Mouse (Mus musculus) cortical plate, adult 2 months (tissue): ENCODE measurements around the gene Rrp12. TPM values are rescaled to one million over a fixed set of nuclear protein-coding genes. Genes with fewer than 3 reads are reported as not detected.
"Not testable (repeated sequence)": the region's sequence is repeated elsewhere in the genome, so short reads cannot be mapped to it uniquely, and the experiment has no call there.

Experiments
- H3K27ac ChIP-seq: fragments of 200-500 bp; 2 replicates; pipeline ENCODE4 v1.5.1; 2012; ENCODE audit warnings: low read length, control low read depth, inconsistent platforms; ENCODE audit not compliant: insufficient read depth
- H3K4me1 ChIP-seq: fragments of 200-500 bp; 2 replicates; pipeline ENCODE4 v1.6.1; 2011; ENCODE audit warnings: low read length; ENCODE audit not compliant: control insufficient read depth, insufficient read depth
- H3K4me3 ChIP-seq: fragments of 200-500 bp; 2 replicates; pipeline ENCODE4 v1.5.1; 2011; ENCODE audit warnings: mild to moderate bottlenecking, low read length, control low read depth; ENCODE audit not compliant: insufficient read depth
- CTCF ChIP-seq: fragments of 200-500 bp; IDR thresholded peaks from 2 replicates; pipeline ENCODE4 v1.5.1; 2011; ENCODE audit warnings: mild to moderate bottlenecking, control low read depth, low read length; ENCODE audit not compliant: insufficient read depth; ENCODE audit errors: extremely low read depth
- POLR2A ChIP-seq: fragments of 200-500 bp; IDR thresholded peaks from 2 replicates; pipeline ENCODE4 v1.6.1; 2011; ENCODE audit warnings: mild to moderate bottlenecking, low read length, control low read depth; ENCODE audit not compliant: insufficient read depth; ENCODE audit errors: extremely low read depth
- polyA plus RNA-seq: library from polyadenylated mRNA; depleted of rRNA; stranded (reverse); fragments of >200 nt; gene quantifications from 2 replicates; pipeline ENCODE4 v1.2.3, GENCODE M21; 2012

Rrp12 gene
- polyA plus RNA-seq, 1 experiment = 18.6 TPM

GRCm38 (mm10) chr19:41881842-41882241 lies 14.1 kb downstream of the Rrp12 start:
- TF ChIP-seq POLR2A (no peak), CTCF (no peak)
- H3K4me3 ChIP-seq = no peak overlapping the region
- no peaks in the 10 kb centered on the region for H3K4me1 ChIP-seq
- H3K27ac ChIP-seq = no peak overlapping the region

GRCm38 (mm10) chr19:41874356-41874755 lies 21.6 kb downstream of the Rrp12 start:
- H3K4me3 ChIP-seq = no peak overlapping the region
- TF ChIP-seq CTCF (no peak), POLR2A (no peak)
- no peak overlapping the region for H3K27ac ChIP-seq

GRCm38 (mm10) chr19:41872285-41872684 lies 23.7 kb downstream of the Rrp12 start:
- no peak for TF ChIP-seq POLR2A
- TF ChIP-seq CTCF = no peak
- peaks cover 7% of the 10 kb centered on the region; the same call in 1 of the 2 replicates for H3K4me1 ChIP-seq
- H3K27ac ChIP-seq = no peak overlapping the region
- no peak overlapping the region for H3K4me3 ChIP-seq

More at GRCm38 (mm10) chr19:41874356-41874755, 21.6 kb downstream of the Rrp12 start:
- H3K4me1 ChIP-seq = peaks cover 7% of the 10 kb centered on the region; the same call in 1 of the 2 replicates

- not testable (repeated sequence) for H3K4me1 ChIP-seq, H3K27ac ChIP-seq, H3K4me3 ChIP-seq
Measured at GRCm38 (mm10) chr19:41869946-41870345, 26.0 kb downstream of the Rrp12 start.

GRCm38 (mm10) chr19:41869296-41869695 lies 26.7 kb downstream of the Rrp12 start:
- Histone ChIP-seq H3K4me1 (peaks cover 7% of the 10 kb centered on the region; the same call in 1 of the 2 replicates), H3K27ac (no peak overlapping the region), H3K4me3 (no peak overlapping the region)
- TF ChIP-seq CTCF (no peak), POLR2A (no peak)

GRCm38 (mm10) chr19:41866707-41867106 lies 29.3 kb downstream of the Rrp12 start:
- Histone ChIP-seq H3K4me1 (peaks cover under 1% of the 10 kb centered on the region; the same call in 1 of the 2 replicates), H3K27ac (no peak overlapping the region), H3K4me3 (no peak overlapping the region)
- no peak for TF ChIP-seq POLR2A
- no peak for TF ChIP-seq CTCF

GRCm38 (mm10) chr19:41857816-41858310 lies 38.1 kb downstream of the Rrp12 start:
- no peaks in the 10 kb centered on the region for H3K4me1 ChIP-seq
- no peak overlapping the region for H3K27ac ChIP-seq
- H3K4me3 ChIP-seq = no peak overlapping the region
- no peak for TF ChIP-seq POLR2A

- Histone ChIP-seq H3K4me3 (no peak overlapping the region), H3K27ac (no peak overlapping the region)
- TF ChIP-seq CTCF (no peak), POLR2A (no peak)
Measured at GRCm38 (mm10) chr19:41857086-41857762, 38.7 kb downstream of the Rrp12 start.

GRCm38 (mm10) chr19:41852423-41852822 lies 43.5 kb downstream of the Rrp12 start:
- H3K4me1 ChIP-seq = no peaks in the 10 kb centered on the region
- H3K4me3 ChIP-seq = no peak overlapping the region
- TF ChIP-seq CTCF (no peak), POLR2A (no peak)
- no peak overlapping the region for H3K27ac ChIP-seq

More at GRCm38 (mm10) chr19:41857086-41857762, 38.7 kb downstream of the Rrp12 start:
- no peaks in the 10 kb centered on the region for H3K4me1 ChIP-seq
